Mouse (Mus musculus): ENCODE data around the gene Gsta1.
"Not testable (repeated sequence)": the region's sequence is repeated elsewhere in the genome, so short reads cannot be mapped to it uniquely, and the experiment has no call there.

The Gsta1 gene

GRCm38 (mm10) chr9:78229658-78230057 is 798 bp upstream of the Gsta1 start:
- DNase-seq (ENCODE audit: low read depth, low spot score), result not testable (repeated sequence)

- DNase-seq (ENCODE audit: low read depth, low spot score), result not testable (repeated sequence)
Observed at GRCm38 (mm10) chr9:78233121-78233695, 2.8 kb downstream of the Gsta1 start.

GRCm38 (mm10) chr9:78255683-78256470 is 25.4 kb downstream of the Gsta1 start:
- DNase-seq (ENCODE audit: low read depth, low spot score), result not testable (repeated sequence)

- not testable (repeated sequence) for DNase-seq (ENCODE audit: low read depth, low spot score)
Observed at GRCm38 (mm10) chr9:78256914-78257313, 26.5 kb downstream of the Gsta1 start, which contains the start of gene Gm3776. TSS of gene Gm3776 (plus strand) at chr9:78257129.

- DNase-seq (ENCODE audit: low read depth, low spot score), result not testable (repeated sequence)
Observed at GRCm38 (mm10) chr9:78259688-78260087, 29.2 kb downstream of the Gsta1 start.

GRCm38 (mm10) chr9:78270945-78271344 is 40.5 kb downstream of the Gsta1 start:
- not testable (repeated sequence) for DNase-seq (ENCODE audit: low read depth, low spot score)

GRCm38 (mm10) chr9:78282002-78282711 is 51.7 kb downstream of the Gsta1 start:
- not testable (repeated sequence) for DNase-seq (ENCODE audit: low read depth, low spot score)

- not testable (repeated sequence) for DNase-seq (ENCODE audit: low read depth, low spot score)
Observed at GRCm38 (mm10) chr9:78289063-78289462, 58.6 kb downstream of the Gsta1 start.

- DNase-seq (ENCODE audit: low read depth, low spot score), result not testable (repeated sequence)
Observed at GRCm38 (mm10) chr9:78289723-78290122, 59.3 kb downstream of the Gsta1 start, which contains the start of gene Gm10639. TSS of gene Gm10639 (plus strand) at chr9:78289923.

All from forelimb bud, embryonic 11.5 days (tissue).